Comparison of ENCODE assay signal across 11 mouse cellular contexts in the genomic region with DNA sequence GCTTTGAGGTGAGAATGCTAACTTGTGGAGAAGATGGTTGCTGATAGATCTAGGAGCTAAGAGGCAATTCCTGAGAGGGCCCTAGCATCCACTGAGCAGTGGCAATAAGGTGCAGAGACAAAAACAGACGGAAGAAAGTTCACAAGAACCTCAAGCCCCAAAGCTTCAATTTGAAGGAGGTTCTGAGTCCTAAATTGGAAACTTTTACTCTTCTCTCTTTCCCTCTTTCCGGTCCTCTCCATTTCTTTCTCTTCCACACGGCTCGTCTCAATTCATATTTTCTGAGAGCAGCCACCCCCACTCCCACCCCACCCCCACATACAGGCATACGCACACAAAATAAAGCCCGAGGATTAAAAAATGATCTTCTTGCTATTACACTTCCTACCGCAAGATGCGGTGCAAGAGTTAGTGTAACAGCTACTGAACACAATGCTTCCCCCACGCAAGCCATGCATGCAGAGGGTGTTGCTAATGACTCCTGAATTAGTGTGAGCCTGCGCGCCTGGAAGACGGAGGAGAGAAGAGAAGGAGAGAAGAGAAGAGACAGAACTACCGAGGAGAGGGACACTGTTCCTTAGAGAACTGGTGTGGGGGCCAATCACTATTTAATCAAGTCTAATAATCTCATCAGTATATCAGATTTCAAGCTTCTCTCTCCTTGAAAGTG. TPM values are rescaled to one million over a fixed set of nuclear protein-coding genes. Genes with fewer than 3 reads are reported as not detected.
A peak's percentile ranks its signal among the peaks of the same experiment; 100 is the strongest.
DNase-seq lines count a peak whose midpoint lies in the region; ATAC-seq lines count a peak whose summit lies in the region.
"Had no signal": no experiment of that assay in that cellular context is flagged by ENCODE, and none has a peak within 500 bp of the region (broad histone marks: within the 10 kb centered on the region; RNA-seq: fewer than 3 reads in every experiment).

No protein-coding gene starts in this region.

- H3K4me3 ChIP-seq in limb, embryonic 11.5 days (ENCODE audit: low read depth, low read length): no peak overlapping the region
- no peak overlapping the region for H3K4me3 ChIP-seq in limb, embryonic 10.5 days
- peak overlapping the region; percentile 41 for H3K4me3 ChIP-seq in forebrain, embryonic 12.5 days (replicated peaks)
- H3K4me3 ChIP-seq in stomach, embryonic 15.5 days (replicated peaks): peak overlapping the region; percentile 38
- H3K4me3 ChIP-seq in liver, embryonic 12.5 days: no peak overlapping the region

- DNase-seq in limb, embryonic 11.5 days (ENCODE audit: low spot score): peak; percentile 36
- DNase-seq in limb, embryonic 10.5 days (ENCODE audit: low spot score): no peak
- peak; percentile 59 to 71 for DNase-seq in kidney, postnatal 4 days
- DNase-seq in T-cell, adult 2 months (ENCODE audit: low spot score): no peak
- DNase-seq: liver; right cerebral cortex, postnatal 14 days; thymus, postnatal 14 days had no signal

- peaks cover 65% of the 10 kb centered on the region for H3K27me3 ChIP-seq in limb, embryonic 11.5 days (ENCODE audit: control insufficient read depth, insufficient read depth, low read length)
- H3K27me3 ChIP-seq in limb, embryonic 10.5 days (ENCODE audit: low read depth, poor library complexity, severe bottlenecking): peaks cover 100% of the 10 kb centered on the region
- H3K27me3 ChIP-seq in forebrain, embryonic 12.5 days: peaks cover 95% of the 10 kb centered on the region
- peaks cover 27% of the 10 kb centered on the region for H3K27me3 ChIP-seq in stomach, embryonic 15.5 days (replicated peaks)
- peaks cover 98% of the 10 kb centered on the region for H3K27me3 ChIP-seq in liver, embryonic 12.5 days (replicated peaks)

- H3K4me2 ChIP-seq in limb, embryonic 11.5 days (ENCODE audit: low read depth, severe bottlenecking): no peak overlapping the region
- peak overlapping the region; percentile 66 for H3K4me2 ChIP-seq in forebrain, embryonic 12.5 days
- H3K4me2 ChIP-seq in stomach, embryonic 15.5 days: peak overlapping the region; percentile 55; the same call in 1 of the 2 replicates
- H3K4me2 ChIP-seq in liver, embryonic 12.5 days: no peak overlapping the region

- peaks cover 22% of the 10 kb centered on the region for H3K4me1 ChIP-seq in limb, embryonic 11.5 days (ENCODE audit: control insufficient read depth, insufficient read depth, low read length)
- peaks cover 56% of the 10 kb centered on the region for H3K4me1 ChIP-seq in limb, embryonic 10.5 days
- H3K4me1 ChIP-seq in forebrain, embryonic 12.5 days: peaks cover 47% of the 10 kb centered on the region
- H3K4me1 ChIP-seq in stomach, embryonic 15.5 days: peaks cover 24% of the 10 kb centered on the region
- H3K4me1 ChIP-seq in liver, embryonic 12.5 days: no peaks in the 10 kb centered on the region; the same call in 1 of the 2 replicates

- no peaks in the 10 kb centered on the region for H3K36me3 ChIP-seq in limb, embryonic 11.5 days (ENCODE audit: control insufficient read depth, insufficient read depth, low read length)
- no peaks in the 10 kb centered on the region for H3K36me3 ChIP-seq in limb, embryonic 10.5 days
- no peaks in the 10 kb centered on the region for H3K36me3 ChIP-seq in forebrain, embryonic 12.5 days (replicated peaks)
- no peaks in the 10 kb centered on the region for H3K36me3 ChIP-seq in stomach, embryonic 15.5 days
- H3K36me3 ChIP-seq in liver, embryonic 12.5 days: no peaks in the 10 kb centered on the region

- no peak overlapping the region for H3K27ac ChIP-seq in limb, embryonic 11.5 days (replicated peaks; ENCODE audit: low read depth, low read length)
- no peak overlapping the region for H3K27ac ChIP-seq in limb, embryonic 10.5 days
- H3K27ac ChIP-seq in forebrain, embryonic 12.5 days: peak overlapping the region; percentile 93
- peak overlapping the region; percentile 59; the same call in 1 of the 2 replicates for H3K27ac ChIP-seq in stomach, embryonic 15.5 days
- no peak overlapping the region for H3K27ac ChIP-seq in liver, embryonic 12.5 days

- no peaks in the 10 kb centered on the region for H3K9me3 ChIP-seq in limb, embryonic 11.5 days (ENCODE audit: control insufficient read depth, low read length)
- no peaks in the 10 kb centered on the region for H3K9me3 ChIP-seq in limb, embryonic 10.5 days (replicated peaks)
- H3K9me3 ChIP-seq in forebrain, embryonic 12.5 days: no peaks in the 10 kb centered on the region
- no peaks in the 10 kb centered on the region for H3K9me3 ChIP-seq in stomach, embryonic 15.5 days
- H3K9me3 ChIP-seq in liver, embryonic 12.5 days (replicated peaks): no peaks in the 10 kb centered on the region

- H3K9ac ChIP-seq in limb, embryonic 11.5 days (ENCODE audit: low read length): no peak overlapping the region
- H3K9ac ChIP-seq in forebrain, embryonic 12.5 days: peak overlapping the region; percentile 63
- no peak overlapping the region for H3K9ac ChIP-seq in stomach, embryonic 15.5 days
- H3K9ac ChIP-seq in liver, embryonic 12.5 days: no peak overlapping the region

- no peak for ATAC-seq in limb, embryonic 11.5 days (ENCODE audit: insufficient number of reproducible peaks, low FRiP score, low TSS enrichment, low read depth)
- no peak for ATAC-seq in forebrain, embryonic 12.5 days (ENCODE audit: low FRiP score)
- no peak for ATAC-seq in stomach, embryonic 15.5 days (ENCODE audit: insufficient read depth, low FRiP score, low read depth)
- ATAC-seq in activated CD4-positive, CD25-positive, alpha-beta regulatory T cell, adult 4 months: no peak
- ATAC-seq in liver, embryonic 12.5 days: no peak

- WGBS in limb, embryonic 11.5 days: 16% methylated on average over 13 of the region's 13 CpGs
- 10% methylated on average over 13 of the region's 13 CpGs for WGBS in limb, embryonic 10.5 days
- 8% methylated on average over 13 of the region's 13 CpGs for WGBS in forebrain, embryonic 12.5 days
- 50% methylated on average over 13 of the region's 13 CpGs for WGBS in stomach, embryonic 15.5 days
- WGBS in liver, embryonic 12.5 days (ENCODE audit: insufficient replicate concordance): 15% methylated on average over 13 of the region's 13 CpGs

RNA-seq across cellular contexts. Expression of gene Nr2f2, which starts 29.8 kb away (rescaled TPM):
- 71.4 and 79.5 TPM in 2 replicates for polyA plus RNA-seq in limb, embryonic 11.5 days (2014; fragmentation: Nextera tagmentation; extraction: Ambion mirVana)
- polyA plus RNA-seq in limb, embryonic 10.5 days (2016; fragmentation: Nextera tagmentation; extraction: Ambion mirVana): 48.0 and 56.8 TPM in 2 replicates
- 129 and 162 TPM in 2 replicates for polyA plus RNA-seq in forebrain, embryonic 12.5 days (2016; fragmentation: Nextera tagmentation; extraction: Ambion mirVana)
- 66.9 and 72.6 TPM in 2 replicates for polyA plus RNA-seq in stomach, embryonic 15.5 days (2015; fragmentation: Nextera tagmentation; extraction: Ambion mirVana)
- polyA plus RNA-seq in activated CD4-positive, CD25-positive, alpha-beta regulatory T cell, adult 4 months (2017; shearing (Covaris generic)): not detected
- 23.3 and 26.8 TPM in 2 replicates for polyA plus RNA-seq in liver, embryonic 12.5 days (2016; fragmentation: Nextera tagmentation; extraction: Ambion mirVana)

Comparison
In these comparisons a context has a peak if more than half of its experiments do, and no peak if none do; other contexts are left out.
1. DNase-seq: peak in limb, embryonic 11.5 days (single experiment) and kidney, postnatal 4 days (2 of 2); none in limb, embryonic 10.5 days (single experiment) and T-cell, adult 2 months (single experiment).
2. H3K27ac ChIP-seq: peak in forebrain, embryonic 12.5 days (single experiment) and stomach, embryonic 15.5 days (single experiment); none in limb, embryonic 11.5 days (single experiment), limb, embryonic 10.5 days (single experiment) and liver, embryonic 12.5 days (single experiment).
3. H3K4me2 ChIP-seq: peak in forebrain, embryonic 12.5 days (single experiment) and stomach, embryonic 15.5 days (single experiment); none in limb, embryonic 11.5 days (single experiment) and liver, embryonic 12.5 days (single experiment).
4. H3K4me3 ChIP-seq: peak in forebrain, embryonic 12.5 days (single experiment) and stomach, embryonic 15.5 days (single experiment); none in limb, embryonic 11.5 days (single experiment), limb, embryonic 10.5 days (single experiment) and liver, embryonic 12.5 days (single experiment).
5. RNA of gene Nr2f2, which starts 29.8 kb away (polyA plus RNA-seq): 129 to 162 TPM in forebrain, embryonic 12.5 days, 71.4 to 79.5 TPM in limb, embryonic 11.5 days, 66.9 to 72.6 TPM in stomach, embryonic 15.5 days, 48.0 to 56.8 TPM in limb, embryonic 10.5 days and 23.3 to 26.8 TPM in liver, embryonic 12.5 days; not detected in activated CD4-positive, CD25-positive, alpha-beta regulatory T cell, adult 4 months; every median in the first group is over 10 times any median in the second.